In genomic region chr5:141240441-141240840, GRCm38 (mm10) we compare ENCODE assay signal across 8 mouse cellular contexts. TPM values are rescaled to one million over a fixed set of nuclear protein-coding genes. Genes with fewer than 3 reads are reported as not detected.
DNase-seq lines count a peak whose midpoint lies in the region; ATAC-seq and TF ChIP-seq lines count a peak whose summit lies in the region.

No protein-coding gene starts in this region.

- DNase-seq in lung, postnatal 0 days (ENCODE audit: low spot score): peak; percentile 11
- no peak for DNase-seq in lung, postnatal 4 days
- peak; percentile 7 for DNase-seq in induced T-regulatory cell, adult 2 months (ENCODE audit: low read depth)
- DNase-seq in neural tube, embryonic 11.5 days (ENCODE audit: low spot score): peak; percentile 52
- DNase-seq in right cerebral cortex, postnatal 10 days (ENCODE audit: low spot score in 2 of 2): no peak
- no peak for DNase-seq in left cerebral cortex, adult 8-10 months (ENCODE audit: low spot score in 2 of 2)

- peak overlapping the region; percentile 56 for H3K4me3 ChIP-seq in lung, postnatal 0 days (ENCODE audit: low read depth, low read length)
- H3K4me3 ChIP-seq in forebrain, embryonic 12.5 days (replicated peaks): peak overlapping the region; percentile 65
- peak overlapping the region; percentile 78 for H3K4me3 ChIP-seq in neural tube, embryonic 11.5 days (ENCODE audit: low read depth, low read length)

- no peak for ATAC-seq in lung, postnatal 0 days
- ATAC-seq in forebrain, embryonic 12.5 days (ENCODE audit: low FRiP score): peak; percentile 1; the same call in 1 of the 2 replicates
- ATAC-seq in neural tube, embryonic 11.5 days (ENCODE audit: insufficient read depth, low FRiP score, low TSS enrichment): no peak
- no peak for ATAC-seq in megakaryocyte-erythroid progenitor cell, adult 5-6 weeks (replicated peaks; ENCODE audit: low FRiP score, low TSS enrichment, poor library complexity, severe bottlenecking)

- peaks cover 34% of the 10 kb centered on the region for H3K27me3 ChIP-seq in lung, postnatal 0 days (replicated peaks; ENCODE audit: insufficient read depth, low read length)
- H3K27me3 ChIP-seq in forebrain, embryonic 12.5 days: peaks cover 53% of the 10 kb centered on the region
- H3K27me3 ChIP-seq in neural tube, embryonic 11.5 days (ENCODE audit: control insufficient read depth, insufficient read depth, low read length): peaks cover 19% of the 10 kb centered on the region

- H3K4me1 ChIP-seq in lung, postnatal 0 days (ENCODE audit: insufficient read depth, low read depth, low read length): peaks cover 15% of the 10 kb centered on the region; the same call in 1 of the 2 replicates
- H3K4me1 ChIP-seq in forebrain, embryonic 12.5 days: peaks cover 37% of the 10 kb centered on the region
- peaks cover 25% of the 10 kb centered on the region for H3K4me1 ChIP-seq in neural tube, embryonic 11.5 days (ENCODE audit: control insufficient read depth, insufficient read depth, low read length)

- no peak overlapping the region for H3K9ac ChIP-seq in lung, postnatal 0 days (replicated peaks; ENCODE audit: low read depth)
- H3K9ac ChIP-seq in forebrain, embryonic 12.5 days: peak overlapping the region; percentile 38
- H3K9ac ChIP-seq in neural tube, embryonic 11.5 days (ENCODE audit: low read length): peak overlapping the region; percentile 15; the same call in 1 of the 2 replicates

- H3K9me3 ChIP-seq in lung, postnatal 0 days (ENCODE audit: low read length): no peaks in the 10 kb centered on the region
- H3K9me3 ChIP-seq in forebrain, embryonic 12.5 days: no peaks in the 10 kb centered on the region
- H3K9me3 ChIP-seq in neural tube, embryonic 11.5 days (ENCODE audit: control insufficient read depth, low read length): no peaks in the 10 kb centered on the region

- H3K36me3 ChIP-seq in lung, postnatal 0 days (ENCODE audit: insufficient read depth, low read length): no peaks in the 10 kb centered on the region
- H3K36me3 ChIP-seq in forebrain, embryonic 12.5 days (replicated peaks): no peaks in the 10 kb centered on the region
- H3K36me3 ChIP-seq in neural tube, embryonic 11.5 days (ENCODE audit: control insufficient read depth, insufficient read depth, low read length): no peaks in the 10 kb centered on the region

- no peak for TF ChIP-seq CTCF in lung, postnatal 0 days (IDR thresholded peaks at IDR 0.05)

- TF ChIP-seq EP300 in lung, postnatal 0 days (IDR thresholded peaks at IDR 0.05): no peak

- H3K4me2 ChIP-seq in lung, postnatal 0 days (replicated peaks; ENCODE audit: low read depth, low read length): peak overlapping the region; percentile 99
- H3K4me2 ChIP-seq in forebrain, embryonic 12.5 days: peak overlapping the region; percentile 98
- H3K4me2 ChIP-seq in neural tube, embryonic 11.5 days (ENCODE audit: low read depth): peak overlapping the region; percentile 93

- WGBS in lung, postnatal 0 days: under 1% methylated on average over 10 of the region's 10 CpGs
- 0% methylated on average over 10 of the region's 10 CpGs for WGBS in forebrain, embryonic 12.5 days
- 0% methylated on average over 10 of the region's 10 CpGs for WGBS in neural tube, embryonic 11.5 days

- no peak overlapping the region for H3K27ac ChIP-seq in lung, postnatal 0 days (ENCODE audit: low read length)
- H3K27ac ChIP-seq in forebrain, embryonic 12.5 days: no peak overlapping the region
- no peak overlapping the region for H3K27ac ChIP-seq in neural tube, embryonic 11.5 days (ENCODE audit: low read depth, low read length)

RNA-seq across cellular contexts. Expression of gene Sdk1, which starts 0.8 kb away (rescaled TPM):
- 0.19 and 0.25 TPM in 2 replicates for polyA plus RNA-seq in lung, postnatal 0 days (2015; fragmentation: Nextera tagmentation; extraction: Ambion mirVana)
- polyA plus RNA-seq in forebrain, embryonic 12.5 days (2016; fragmentation: Nextera tagmentation; extraction: Ambion mirVana): 1.2 and 1.3 TPM in 2 replicates
- 1.9 and 2.3 TPM in 2 replicates for polyA plus RNA-seq in neural tube, embryonic 11.5 days (2014; fragmentation: Nextera tagmentation; extraction: Ambion mirVana)
- 10 to 100 TPM in 3 of 4 experiments, 1 to 10 TPM in 1; 8.6 to 11.7 (median 10.4) TPM for total RNA-seq in left cerebral cortex, adult 8-10 months (2022)
- total RNA-seq in megakaryocyte-erythroid progenitor cell, adult 5-6 weeks (2014; fragmentation: Nextera tagmentation): not detected in 2 replicates
- total RNA-seq in megakaryocyte-erythroid progenitor cell, adult 5-6 weeks (2017): not detected in 2 replicates

Comparison
In these comparisons a context has a peak if more than half of its experiments do, and no peak if none do; other contexts are left out.
1. DNase-seq: peak in lung, postnatal 0 days (single experiment), induced T-regulatory cell, adult 2 months (single experiment) and neural tube, embryonic 11.5 days (single experiment); none in lung, postnatal 4 days (0 of 2), right cerebral cortex, postnatal 10 days (0 of 2) and left cerebral cortex, adult 8-10 months (0 of 2).
2. Peak in every context shown above with its lines, with median percentiles within 50 percentile points of each other: H3K4me2 ChIP-seq and H3K4me3 ChIP-seq.